ENCODE assay signal across 8 mouse cellular contexts in genomic region chr5:143547866-143548265, GRCm38 (mm10). TPM values are rescaled to one million over a fixed set of nuclear protein-coding genes. Genes with fewer than 3 reads are reported as not detected.
DNase-seq lines count a peak whose midpoint lies in the region; ATAC-seq and TF ChIP-seq lines count a peak whose summit lies in the region.

No protein-coding gene starts in this region.

- no peak for ATAC-seq in heart, embryonic 15.5 days (replicated peaks; ENCODE audit: insufficient number of reproducible peaks, insufficient read depth, low FRiP score, low read depth)
- peak; percentile 15 for ATAC-seq in hindbrain, embryonic 11.5 days (ENCODE audit: low FRiP score)
- ATAC-seq in midbrain, embryonic 12.5 days (ENCODE audit: low FRiP score, low read depth) = peak; percentile 25; the same call in 1 of the 2 replicates
- ATAC-seq in activated CD4-positive, CD25-positive, alpha-beta regulatory T cell, adult 4 months = no peak

- no peak for TF ChIP-seq POLR2A in MEL (IDR thresholded peaks at IDR 0.05; ENCODE audit: control insufficient read depth in 1 of 2, insufficient read depth in 1 of 2, low read depth in 1 of 2, low read length in 2 of 2, poor library complexity in 1 of 2)

- TF ChIP-seq EP300 in MEL (IDR thresholded peaks at IDR 0.05; ENCODE audit: low read depth in 1 of 2, low read length in 2 of 2) = no peak

- WGBS in heart, embryonic 15.5 days = 52% methylated on average over 10 of the region's 10 CpGs
- 58% methylated on average over 10 of the region's 10 CpGs for WGBS in hindbrain, embryonic 11.5 days
- 58% methylated on average over 10 of the region's 10 CpGs for WGBS in midbrain, embryonic 12.5 days

- H3K9ac ChIP-seq in heart, embryonic 15.5 days = no peak overlapping the region
- peak overlapping the region; percentile 75 for H3K9ac ChIP-seq in MEL (ENCODE audit: control insufficient read depth, low read depth, low read length, poor library complexity, severe bottlenecking)
- H3K9ac ChIP-seq in hindbrain, embryonic 11.5 days (ENCODE audit: low read depth, low read length) = no peak overlapping the region
- no peak overlapping the region for H3K9ac ChIP-seq in midbrain, embryonic 12.5 days (replicated peaks)

- H3K9me3 ChIP-seq in heart, embryonic 15.5 days (replicated peaks) = no peaks in the 10 kb centered on the region
- no peaks in the 10 kb centered on the region for H3K9me3 ChIP-seq in MEL (replicated peaks; ENCODE audit: insufficient read depth, low read length)
- no peaks in the 10 kb centered on the region for H3K9me3 ChIP-seq in hindbrain, embryonic 11.5 days (ENCODE audit: control insufficient read depth, low read length)
- H3K9me3 ChIP-seq in midbrain, embryonic 12.5 days = no peaks in the 10 kb centered on the region

- no peak for TF ChIP-seq CTCF in MEL (IDR thresholded peaks at IDR 0.05 in 2 of 3, conservative IDR thresholded peaks at IDR 0.05 in 1 of 3; ENCODE audit: control insufficient read depth in 1 of 3, insufficient read depth in 1 of 3, low read depth in 2 of 3, low read length in 3 of 3, poor library complexity in 1 of 3, severe bottlenecking in 1 of 3)

- H3K4me1 ChIP-seq in heart, embryonic 15.5 days (replicated peaks) = peaks cover 21% of the 10 kb centered on the region
- H3K4me1 ChIP-seq in MEL (ENCODE audit: control insufficient read depth in 1 of 2, insufficient read depth in 2 of 2, low read length in 2 of 2) = peaks cover 0 to 12% of the 10 kb centered on the region in 2 experiments; a peak in 2 of 4 replicates
- peaks cover 5% of the 10 kb centered on the region; the same call in 1 of the 2 replicates for H3K4me1 ChIP-seq in hindbrain, embryonic 11.5 days (replicated peaks; ENCODE audit: control insufficient read depth, insufficient read depth, low read length)
- peaks cover 25% of the 10 kb centered on the region for H3K4me1 ChIP-seq in midbrain, embryonic 12.5 days

- TF ChIP-seq RAD21 in MEL (IDR thresholded peaks at IDR 0.05; ENCODE audit: low read depth, low read length) = no peak

- H3K27me3 ChIP-seq in heart, embryonic 15.5 days = no peaks in the 10 kb centered on the region
- peaks cover 3 to 5% of the 10 kb centered on the region in 2 experiments; a peak in 3 of 4 replicates for H3K27me3 ChIP-seq in MEL (ENCODE audit: control insufficient read depth in 1 of 2, insufficient read depth in 2 of 2, low read length in 2 of 2)
- no peaks in the 10 kb centered on the region for H3K27me3 ChIP-seq in hindbrain, embryonic 11.5 days (ENCODE audit: control insufficient read depth, insufficient read depth, low read length)
- no peaks in the 10 kb centered on the region for H3K27me3 ChIP-seq in midbrain, embryonic 12.5 days

- DNase-seq in heart, postnatal 4 days = no peak
- DNase-seq in MEL (ENCODE audit: low read depth, low spot score) = no peak
- DNase-seq in hindbrain, embryonic 11.5 days (ENCODE audit: low spot score) = no peak
- DNase-seq in frontal cortex, postnatal 14 days (ENCODE audit: low spot score in 2 of 2) = no peak
- no peak for DNase-seq in adrenal gland, adult 8-10 months

- H3K27ac ChIP-seq in heart, embryonic 15.5 days = peak overlapping the region; percentile 77
- H3K27ac ChIP-seq in MEL (ENCODE audit: control insufficient read depth, low read depth, low read length) = peak overlapping the region; percentile 52
- 0 out of 2 replicates have a peak overlapping the region, but pooled peaks have one; percentile 17 for H3K27ac ChIP-seq in hindbrain, embryonic 11.5 days (ENCODE audit: low read depth, low read length)
- H3K27ac ChIP-seq in midbrain, embryonic 12.5 days (replicated peaks) = peak overlapping the region; percentile 83; the same call in 1 of the 2 replicates

- 0 out of 2 replicates have a peak overlapping the region, but pooled peaks have one; percentile 72 for H3K4me3 ChIP-seq in heart, embryonic 15.5 days
- peak overlapping the region; percentile 67 to 74 for H3K4me3 ChIP-seq in MEL (ENCODE audit: control insufficient read depth in 1 of 2, insufficient read depth in 1 of 2, low read depth in 2 of 2, low read length in 2 of 2)
- no peak overlapping the region for H3K4me3 ChIP-seq in hindbrain, embryonic 11.5 days (ENCODE audit: low read depth, low read length)
- 0 out of 2 replicates have a peak overlapping the region, but pooled peaks have one; percentile 81 for H3K4me3 ChIP-seq in midbrain, embryonic 12.5 days

- H3K79me2 ChIP-seq in MEL (ENCODE audit: control insufficient read depth, insufficient read depth, low read length, poor library complexity) = peaks cover 8% of the 10 kb centered on the region

- peak overlapping the region; percentile 93 for H3K4me2 ChIP-seq in heart, embryonic 15.5 days
- no peak overlapping the region for H3K4me2 ChIP-seq in hindbrain, embryonic 11.5 days (replicated peaks; ENCODE audit: low read depth, low read length)
- peak overlapping the region; percentile 92; the same call in 1 of the 2 replicates for H3K4me2 ChIP-seq in midbrain, embryonic 12.5 days (replicated peaks)

- H3K36me3 ChIP-seq in heart, embryonic 15.5 days = 0 out of 2 replicates have a peak, but pooled peaks cover 3% of the 10 kb centered on the region
- H3K36me3 ChIP-seq in MEL (ENCODE audit: control insufficient read depth in 1 of 2, insufficient read depth in 2 of 2, low read length in 2 of 2) = peaks cover 0 to 10% of the 10 kb centered on the region in 2 experiments; a peak in 2 of 4 replicates
- no peaks in the 10 kb centered on the region for H3K36me3 ChIP-seq in hindbrain, embryonic 11.5 days (ENCODE audit: control insufficient read depth, insufficient read depth, low read length)
- no peaks in the 10 kb centered on the region for H3K36me3 ChIP-seq in midbrain, embryonic 12.5 days

TF ChIP-seq in MEL, 35 proteins besides CTCF, POLR2A, EP300 and RAD21:
- no peak for TF ChIP-seq POLR2AphosphoS5 (IDR thresholded peaks at IDR 0.05; ENCODE audit: borderline replicate concordance, low read depth, low read length)
- TF ChIP-seq SMC3 (IDR thresholded peaks at IDR 0.05; ENCODE audit: low read depth, low read length) = no peak
- TF ChIP-seq KAT2A (conservative IDR thresholded peaks at IDR 0.05; ENCODE audit: low read depth, low read length) = no peak
- no peak for TF ChIP-seq SIN3A (IDR thresholded peaks at IDR 0.05; ENCODE audit: low read length)
- no peak for TF ChIP-seq USF1 (IDR thresholded peaks at IDR 0.05; ENCODE audit: low read depth, low read length)
- TF ChIP-seq MEF2A (IDR thresholded peaks at IDR 0.05; ENCODE audit: extremely low read depth, insufficient replicate concordance, low read depth, low read length, poor library complexity, severe bottlenecking) = no peak
- no peak for TF ChIP-seq NELFE (IDR thresholded peaks at IDR 0.05; ENCODE audit: low read depth, low read length)
- no peak for TF ChIP-seq ZMIZ1 (IDR thresholded peaks at IDR 0.05; ENCODE audit: low read depth, low read length)
TF ChIP-seq in MEL: peak in this region for 0.

RNA-seq across cellular contexts. Expression of gene Rac1, which starts 20.0 kb away (rescaled TPM):
- polyA plus RNA-seq in heart, embryonic 15.5 days (2015; fragmentation: Nextera tagmentation; extraction: Ambion mirVana) = 322 and 367 TPM in 2 replicates
- 100 to 1,000 TPM; 317 to 339 TPM for total RNA-seq in heart, postnatal 4 days (2021)
- total RNA-seq in MEL (2012; rRNA removed) = 134 and 148 TPM in 2 replicates
- polyA plus RNA-seq in MEL (2012; ENCODE audit: insufficient read depth in 1 of 2, insufficient read length in 2 of 2, low read depth in 1 of 2, low replicate concordance in 2 of 2, missing spikeins in 1 of 2) = 100 to 1,000 TPM; 105 to 251 TPM
- polyA plus RNA-seq in hindbrain, embryonic 11.5 days (2014; fragmentation: Nextera tagmentation; extraction: Ambion mirVana) = 471 and 512 TPM in 2 replicates
- 384 and 397 TPM in 2 replicates for polyA plus RNA-seq in midbrain, embryonic 12.5 days (2016; fragmentation: Nextera tagmentation; extraction: Ambion mirVana)
- total RNA-seq in adrenal gland, adult 8-10 months (2022) = 100 to 1,000 TPM; 348 to 401 (median 358) TPM
- polyA plus RNA-seq in activated CD4-positive, CD25-positive, alpha-beta regulatory T cell, adult 4 months (2017; shearing (Covaris generic)) = 10 to 100 TPM; 63.1 to 70.0 TPM

Comparison
In these comparisons a context has a peak if more than half of its experiments do, and no peak if none do; other contexts are left out.
1. ATAC-seq: peak in hindbrain, embryonic 11.5 days (single experiment) and midbrain, embryonic 12.5 days (single experiment); none in heart, embryonic 15.5 days (single experiment) and activated CD4-positive, CD25-positive, alpha-beta regulatory T cell, adult 4 months (single experiment).
2. H3K27ac ChIP-seq: peak in every context shown above with its lines; median percentile 83 in midbrain, embryonic 12.5 days; 77 in heart, embryonic 15.5 days; 52 in MEL; 17 in hindbrain, embryonic 11.5 days.